Mouse (Mus musculus): ENCODE measurements at regions not wholly inside any gene's neighbourhood (a gene's known extent, or its start where the extent isn't known, plus 50 kb on each side); places are given as distances from the start of the nearest gene placed in this dataset.

DNA sequence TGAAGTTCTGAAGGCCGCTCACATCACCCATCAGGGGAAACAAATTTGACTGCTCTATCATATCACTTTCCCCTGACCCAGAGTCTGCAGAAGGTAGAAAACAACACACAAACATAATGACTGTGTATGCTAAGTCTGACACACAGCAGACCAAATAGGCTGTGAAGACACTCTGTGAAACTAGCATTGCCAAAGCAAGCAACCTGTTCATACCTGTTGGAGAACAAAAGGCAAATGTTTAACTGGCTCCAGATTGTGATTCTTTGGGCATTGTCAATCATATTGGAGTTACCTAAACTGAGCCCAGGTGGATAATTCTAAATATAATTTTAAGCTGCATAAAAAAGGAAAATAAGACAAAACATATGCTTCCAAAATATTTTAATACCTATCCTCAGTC, 407.4 kb upstream of the Pik3r1 start:
- TF ChIP-seq CTCF (conservative IDR thresholded peaks at IDR 0.05; ENCODE audit: insufficient read depth, insufficient read length, low read depth, low read length) = no peak
- no peak for TF ChIP-seq POLR2A (IDR thresholded peaks at IDR 0.05; ENCODE audit: low read depth, low read length)
